Mouse (Mus musculus) G1E (cell line): ENCODE measurements around the gene Tpp1.

Experiments
- CTCF ChIP-seq: IDR thresholded peaks from 2 replicates; pipeline ENCODE4 v1.5.1; 2012; ENCODE audit warnings: low read depth, low read length, inconsistent platforms, mixed read lengths
- GATA1 ChIP-seq: IDR thresholded peaks from 2 replicates; pipeline ENCODE4 v1.6.1; 2012; ENCODE audit warnings: borderline replicate concordance, low read length, inconsistent platforms, mixed read lengths
- TAL1 ChIP-seq: conservative IDR thresholded peaks from 2 replicates; pipeline ENCODE4 v1.6.1; 2012; ENCODE audit warnings: low read depth, low read length, inconsistent platforms, mixed read lengths

DNA sequence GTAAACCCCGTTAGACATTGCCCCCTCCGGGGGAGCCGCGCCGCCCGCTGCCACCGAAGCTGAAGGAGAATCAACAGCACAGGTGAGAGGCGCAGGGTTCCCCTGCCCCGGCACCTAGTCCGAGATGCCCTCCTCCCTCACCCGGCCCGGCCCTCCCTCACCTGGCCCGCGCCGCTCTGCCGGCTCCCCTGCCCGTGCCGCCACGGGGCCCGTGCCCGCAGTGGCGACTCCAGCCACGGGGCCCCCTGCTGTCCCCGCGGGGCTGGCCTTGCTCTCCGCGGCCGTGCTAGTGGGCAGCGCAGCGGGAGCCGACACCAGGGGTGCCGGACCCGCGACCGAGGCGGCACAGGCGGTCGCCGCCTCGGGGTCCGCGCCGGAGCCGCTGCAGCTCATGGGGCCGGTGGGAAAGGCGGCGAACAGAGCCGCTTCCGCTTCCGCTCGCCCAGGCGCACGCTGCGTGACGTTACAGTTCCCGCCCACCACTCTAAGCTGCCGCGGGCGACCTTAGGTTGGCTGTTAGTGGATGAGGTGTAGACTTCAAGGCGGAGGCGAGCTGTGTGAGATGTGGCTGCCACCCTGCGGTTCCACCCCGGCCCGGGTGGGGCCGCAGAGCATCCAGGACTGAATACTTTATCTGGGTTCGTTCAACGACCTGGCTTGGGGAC, 8.0 kb downstream of the Tpp1 start, which contains the start of gene Taf10:
- no peak for TF ChIP-seq CTCF
- TF ChIP-seq GATA1 = no peak
- no peak for TF ChIP-seq TAL1
